Mouse (Mus musculus) spleen, postnatal 4 days (tissue): Measurements from ENCODE around the gene Lcorl.
A peak's percentile ranks its signal among the peaks of the same experiment; 100 is the strongest.
"Not testable (repeated sequence)": the region's sequence is repeated elsewhere in the genome, so short reads cannot be mapped to it uniquely, and the experiment has no call there.

Source experiments
- DNase-seq, 2 experiments: peaks; one replicate each; pipeline ENCODE4 v3.0.0; 2022; ENCODE audit warnings: low spot score in 2 of 2

The Lcorl gene

GRCm38 (mm10) chr5:45709653-45710052 lies 147.8 kb downstream of the Lcorl start:
- no peak for DNase-seq

GRCm38 (mm10) chr5:45706811-45707210 lies 150.6 kb downstream of the Lcorl start:
- DNase-seq: no peak

GRCm38 (mm10) chr5:45691678-45692077 lies 165.7 kb downstream of the Lcorl start:
- DNase-seq: no peak

- no peak for DNase-seq
Observed at GRCm38 (mm10) chr5:45690802-45691201, 166.6 kb downstream of the Lcorl start.

DNA sequence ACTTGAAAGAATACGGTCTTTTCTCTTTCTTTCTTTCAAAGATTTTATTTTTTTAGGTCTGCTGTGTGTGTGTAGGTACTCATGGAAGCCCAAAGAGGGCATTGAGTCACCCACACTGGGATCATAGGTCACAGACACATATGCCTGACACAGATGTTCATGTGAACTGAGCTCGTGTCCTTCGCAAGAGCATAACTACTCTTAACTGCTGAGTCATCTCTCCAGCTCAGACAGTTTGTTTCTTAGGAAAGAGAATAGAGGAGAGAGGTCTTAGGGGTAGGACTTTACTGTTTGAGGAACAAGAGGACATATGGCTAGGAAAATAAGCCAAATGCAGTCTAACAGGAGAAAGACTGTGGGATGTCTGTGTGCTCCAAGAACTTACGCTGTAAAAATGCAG lies 168.3 kb downstream of the Lcorl start:
- DNase-seq: no peak

DNA sequence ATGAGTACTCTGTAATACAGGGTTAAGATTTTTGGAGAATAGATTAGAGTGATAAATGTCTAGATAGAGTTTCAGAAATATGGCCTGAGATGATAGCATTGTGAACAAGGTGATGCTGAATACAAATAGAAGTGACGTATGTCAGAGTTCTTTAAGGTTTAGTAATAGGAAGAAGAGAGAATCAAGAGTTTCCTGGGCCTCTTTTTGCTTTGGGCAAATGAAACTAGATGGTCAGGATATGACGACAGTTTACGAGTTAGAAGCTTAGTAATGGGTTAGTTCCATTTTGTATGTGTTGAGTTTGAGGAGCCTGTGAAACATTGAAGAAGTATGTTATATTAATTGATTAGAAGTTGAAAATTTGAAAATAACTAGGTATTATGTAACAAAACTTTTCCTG lies 171.2 kb downstream of the Lcorl start:
- DNase-seq: no peak

DNA sequence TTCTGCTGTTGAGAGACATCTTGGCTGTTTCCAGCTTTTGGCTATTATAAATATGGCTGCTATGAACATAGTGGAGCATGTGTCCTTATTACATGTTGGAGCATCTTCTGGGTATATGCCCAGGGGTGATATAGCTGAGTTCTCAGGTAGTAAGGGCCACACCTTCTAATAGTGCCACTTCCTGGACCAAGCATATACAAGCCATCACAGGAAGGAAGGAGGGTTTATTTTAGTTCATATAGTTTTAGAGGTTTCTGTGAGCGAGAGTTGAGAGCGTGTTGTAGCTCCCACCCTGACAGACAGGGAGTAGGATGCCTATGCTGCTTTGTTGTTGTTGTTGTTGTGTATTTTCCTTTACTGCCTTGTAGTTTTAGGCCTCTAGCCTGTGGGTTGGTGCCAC lies 172.2 kb downstream of the Lcorl start:
- DNase-seq: no peak

GRCm38 (mm10) chr5:45683388-45683787 lies 174.0 kb downstream of the Lcorl start:
- DNase-seq: no peak

DNA sequence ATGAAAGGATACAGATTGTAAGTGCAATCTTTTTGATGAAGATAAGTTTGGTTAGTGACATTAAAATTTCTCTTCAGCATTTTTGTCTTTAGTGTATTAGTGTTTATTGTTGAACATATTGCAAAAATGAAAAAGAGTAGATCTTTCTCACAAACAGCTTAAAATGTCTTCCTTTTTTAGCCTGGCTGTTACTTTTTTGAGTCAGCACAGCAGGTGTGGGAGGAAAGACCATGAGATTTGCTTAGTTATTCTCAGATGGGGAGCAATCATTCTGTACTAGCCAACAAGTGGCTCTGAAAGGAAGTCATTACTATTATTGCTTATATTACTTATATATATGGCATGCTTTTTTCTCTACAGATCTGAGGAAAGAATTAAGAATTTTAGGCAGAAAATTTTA lies 177.5 kb downstream of the Lcorl start:
- DNase-seq: no peak

DNA sequence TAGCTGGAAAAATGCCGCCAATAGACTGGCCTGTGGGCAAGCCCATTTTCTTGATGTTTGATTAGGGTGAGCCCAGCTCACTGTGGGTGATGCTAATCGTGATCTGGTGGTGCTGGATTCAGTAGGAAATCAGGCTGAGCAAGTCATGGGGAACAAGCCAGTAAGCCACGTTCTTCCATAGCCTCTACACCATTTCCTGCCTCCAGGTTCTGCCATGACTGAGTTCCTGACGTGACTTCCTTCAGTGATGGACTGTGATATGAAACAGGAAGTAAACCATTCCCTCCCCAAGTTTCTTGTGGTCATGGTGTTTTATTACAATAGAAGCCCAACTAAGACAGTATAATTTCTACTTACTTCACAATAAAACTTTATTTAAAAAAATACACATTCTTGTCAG lies 179.8 kb downstream of the Lcorl start:
- no peak for DNase-seq

DNA sequence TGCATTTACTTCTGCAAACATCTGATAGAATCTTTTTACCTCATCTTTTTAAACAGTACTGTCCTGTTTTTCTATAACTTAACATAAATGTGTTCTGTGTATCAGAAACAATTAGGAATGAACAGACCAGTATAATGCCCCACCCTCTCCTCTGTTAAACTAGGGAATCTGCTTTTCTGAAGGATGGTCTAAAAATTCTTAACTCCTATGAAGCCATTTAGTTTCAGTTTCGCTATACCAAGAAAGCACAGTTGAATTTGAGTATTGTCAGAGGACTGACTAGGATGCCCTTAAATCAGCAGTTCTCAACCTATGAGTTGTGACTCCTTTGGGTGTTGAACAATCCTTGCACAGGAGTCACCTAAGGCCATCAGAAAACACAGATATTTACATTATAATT lies 182.4 kb downstream of the Lcorl start:
- no peak for DNase-seq

- DNase-seq: no peak
Observed at GRCm38 (mm10) chr5:45670894-45671494, 186.4 kb downstream of the Lcorl start.

DNA sequence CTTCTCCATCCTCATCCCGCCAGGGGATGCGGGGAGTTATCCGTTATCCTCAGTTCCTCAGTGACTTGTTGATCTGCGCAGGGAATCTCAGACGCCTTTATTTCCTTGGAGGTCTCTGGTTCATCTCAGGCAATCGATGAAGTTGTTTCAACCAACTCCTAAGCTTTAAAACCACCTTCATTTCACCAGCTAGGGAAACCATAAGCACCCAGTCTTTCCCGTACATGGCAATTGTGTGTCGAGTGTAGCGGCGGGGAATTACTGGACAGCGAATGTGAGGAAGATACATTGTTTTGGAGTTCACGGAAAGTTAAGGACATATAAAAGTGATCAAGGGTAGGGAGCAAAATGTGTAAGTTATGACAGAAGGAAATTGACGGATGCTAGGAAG lies 187.1 kb downstream of the Lcorl start:
- no peak for DNase-seq

DNA sequence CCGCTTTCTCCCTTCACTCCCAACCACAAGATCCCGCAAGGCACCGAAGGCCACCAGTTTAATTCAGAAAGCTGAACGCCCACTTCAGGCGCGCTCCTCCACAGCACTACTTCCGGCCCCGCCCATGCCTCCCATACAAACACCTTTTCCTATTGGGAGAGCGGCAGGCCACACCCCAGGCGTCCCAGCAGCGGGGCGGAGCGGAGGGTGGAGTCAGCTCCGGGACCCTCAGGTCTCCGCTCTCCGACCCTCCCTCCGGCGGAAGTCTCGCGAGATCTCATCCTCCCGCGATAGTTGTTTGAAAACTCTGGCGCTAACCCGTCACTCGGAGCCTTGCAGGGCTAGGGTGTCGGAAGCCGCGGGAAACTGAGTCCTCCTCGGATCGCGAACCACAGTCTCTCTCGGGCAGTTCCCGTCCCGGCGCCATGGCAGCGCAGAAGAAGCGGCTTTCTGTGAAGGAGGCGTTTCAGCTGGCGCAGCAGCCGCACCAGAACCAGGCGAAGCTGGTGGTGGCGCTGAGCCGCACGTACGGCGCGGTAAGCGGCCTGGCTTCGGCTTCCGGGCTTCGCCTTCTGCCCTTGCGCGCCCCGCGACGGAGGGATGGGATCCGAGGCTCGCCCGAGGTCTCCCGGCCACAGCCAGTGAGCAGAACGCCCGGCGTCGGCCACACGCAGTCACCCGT lies 187.7 kb downstream of the Lcorl start, which contains the start of gene Ncapg:
TSS of gene Ncapg (plus strand) at position 322 of the 682 bp plus-strand sequence.
- peak; percentile 100 for DNase-seq

- DNase-seq: no peak
Observed at GRCm38 (mm10) chr5:45669234-45669597, 188.2 kb downstream of the Lcorl start.

DNA sequence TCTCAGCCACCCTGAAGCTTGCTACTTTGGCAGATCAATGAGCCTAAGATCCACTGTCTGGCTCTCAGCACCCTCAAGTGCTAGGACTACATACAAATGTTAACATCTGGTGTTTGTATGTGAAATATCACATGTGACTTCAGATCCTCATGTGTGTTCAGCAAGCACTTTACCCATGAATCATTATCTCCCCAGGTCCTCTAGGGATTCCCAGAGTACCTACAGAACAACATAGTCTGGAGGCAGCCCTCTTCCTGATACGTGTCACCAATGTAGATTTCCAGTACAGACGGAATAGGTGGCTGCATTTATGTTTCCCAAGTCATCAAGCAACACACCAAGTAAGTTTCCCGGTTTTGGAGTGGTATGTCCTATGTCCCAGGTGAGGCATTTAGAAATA lies 188.6 kb downstream of the Lcorl start:
- DNase-seq: no peak

- DNase-seq: no peak
Observed at GRCm38 (mm10) chr5:45668324-45668723, 189.1 kb downstream of the Lcorl start.

DNA sequence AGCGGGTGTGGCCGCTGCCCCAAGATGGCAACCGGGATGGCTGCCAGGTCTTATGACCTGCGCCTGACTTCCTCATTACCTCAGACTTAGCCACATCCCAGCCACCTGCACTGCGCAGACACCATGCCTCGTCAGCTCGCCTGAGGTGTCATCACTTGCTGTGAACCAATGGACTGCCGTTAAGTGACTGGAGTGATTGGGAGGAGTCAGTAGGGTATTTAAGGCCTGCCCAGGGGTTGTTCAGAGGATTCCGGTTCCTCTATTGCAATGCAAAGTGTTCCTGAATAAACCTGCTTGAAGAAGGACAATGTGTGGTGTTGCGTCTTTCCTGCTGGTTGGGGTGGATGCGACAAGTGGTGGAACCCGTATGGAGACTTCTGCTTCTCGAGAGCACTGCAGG lies 199.0 kb downstream of the Lcorl start:
- not testable (repeated sequence) for DNase-seq

- no peak for DNase-seq
Observed at GRCm38 (mm10) chr5:45651026-45651703, 206.2 kb downstream of the Lcorl start.
